Mouse (Mus musculus) neural tube, embryonic 13.5 days (tissue): ENCODE data around the gene Cd300ld3. TPM values are rescaled to one million over a fixed set of nuclear protein-coding genes. Genes with fewer than 3 reads are reported as not detected.
"Not testable (repeated sequence)": the region's sequence is repeated elsewhere in the genome, so short reads cannot be mapped to it uniquely, and the experiment has no call there.

ENCODE experiments used
- ATAC-seq: fragments of 200-750 bp; cut with Nextera tagmentation; 2 replicates; pipeline ENCODE4 v1.8.0; 2017; ENCODE audit warnings: low read depth, mild to moderate bottlenecking, moderate TSS enrichment, moderate library complexity
- H3K27ac ChIP-seq: fragments of 300-500 bp; sonication (generic); replicated peaks from 2 replicates; pipeline ENCODE4 v1.5.1; 2015; ENCODE audit warnings: moderate library complexity, mild to moderate bottlenecking, inconsistent platforms
- H3K27me3 ChIP-seq: fragments of 300-500 bp; sonication (generic); 2 replicates; pipeline ENCODE4 v1.6.1; 2015; ENCODE audit warnings: mild to moderate bottlenecking, inconsistent platforms
- H3K36me3 ChIP-seq: fragments of 300-500 bp; sonication (generic); 2 replicates; pipeline ENCODE4 v1.6.1; 2015; ENCODE audit warnings: mild to moderate bottlenecking, inconsistent platforms
- H3K4me1 ChIP-seq: fragments of 300-500 bp; sonication (generic); replicated peaks from 2 replicates; pipeline ENCODE4 v1.6.1; 2015; ENCODE audit warnings: inconsistent platforms
- H3K4me2 ChIP-seq: fragments of 300-500 bp; sonication (generic); 2 replicates; pipeline ENCODE4 v1.6.1; 2015; ENCODE audit warnings: inconsistent platforms, mild to moderate bottlenecking, moderate library complexity
- H3K4me3 ChIP-seq: fragments of 300-500 bp; sonication (generic); 2 replicates; pipeline ENCODE4 v1.5.1; 2015; ENCODE audit warnings: mild to moderate bottlenecking, inconsistent platforms
- H3K9ac ChIP-seq: fragments of 300-500 bp; sonication (generic); 2 replicates; pipeline ENCODE4 v1.6.1; 2015; ENCODE audit warnings: moderate library complexity, mild to moderate bottlenecking, inconsistent platforms
- H3K9me3 ChIP-seq: fragments of 300-500 bp; sonication (generic); 2 replicates; pipeline ENCODE4 v1.6.1; 2016; ENCODE audit warnings: inconsistent platforms
- WGBS: fragments of 180-500 bp; shearing (Covaris S2); methylation state at CpG from one replicate; pipeline ENCODE4 v1.1.7; 2015; 5-methylcytosine and 5-hydroxymethylcytosine counted together
- polyA plus RNA-seq: library from polyadenylated mRNA; unstranded; fragments of >200 nt; fragmentation: Nextera tagmentation; extraction: Ambion mirVana; gene quantifications from 2 replicates; pipeline ENCODE4 v1.2.1, GENCODE M21; 2015

Gene Cd300ld3
- polyA plus RNA-seq, 1 experiment from 2014 or later = not detected

- no peaks in the 10 kb centered on the region for H3K9me3 ChIP-seq
Measured at GRCm38 (mm10) chr11:115052206-115052605, 4.0 kb upstream of the Cd300ld3 start.

GRCm38 (mm10) chr11:115049282-115049895 lies 1.2 kb upstream of the Cd300ld3 start:
- no peak for ATAC-seq
- Histone ChIP-seq H3K4me3 (no peak overlapping the region), H3K9ac (no peak overlapping the region), H3K4me2 (no peak overlapping the region), H3K9me3 (no peaks in the 10 kb centered on the region), H3K27ac (no peak overlapping the region), H3K36me3 (no peaks in the 10 kb centered on the region), H3K4me1 (no peaks in the 10 kb centered on the region), H3K27me3 (peaks cover 12% of the 10 kb centered on the region)
- 52% methylated on average over 3 of the region's 3 CpGs for WGBS

More at GRCm38 (mm10) chr11:115052206-115052605, 4.0 kb upstream of the Cd300ld3 start:
- Histone ChIP-seq H3K4me3 (no peak overlapping the region), H3K27me3 (peaks cover 12% of the 10 kb centered on the region), H3K4me2 (no peak overlapping the region), H3K27ac (no peak overlapping the region), H3K36me3 (no peaks in the 10 kb centered on the region), H3K9ac (no peak overlapping the region), H3K4me1 (no peaks in the 10 kb centered on the region)
- 5% methylated on average over 9 of the region's 9 CpGs for WGBS
- ATAC-seq = no peak

GRCm38 (mm10) chr11:115037669-115038068 lies 10.5 kb downstream of the Cd300ld3 start, which contains the start of gene Cd300ld5:
Cd300ld5 (minus strand) TSS chr11:115037769.
- not testable (repeated sequence) for ATAC-seq
- WGBS = no CpG with 5 or more reads among the region's 6 CpGs

GRCm38 (mm10) chr11:115026912-115027311 lies 21.3 kb downstream of the Cd300ld3 start, which contains the start of gene Cd300ld4:
Cd300ld4 (minus strand) TSS chr11:115027012.
- H3K36me3 ChIP-seq, H3K4me3 ChIP-seq, H3K4me1 ChIP-seq, H3K4me2 ChIP-seq, H3K9me3 ChIP-seq, H3K27me3 ChIP-seq, H3K27ac ChIP-seq, ATAC-seq, H3K9ac ChIP-seq: not testable (repeated sequence)
- no CpG with 5 or more reads among the region's 6 CpGs for WGBS

More at GRCm38 (mm10) chr11:115037669-115038068, 10.5 kb downstream of the Cd300ld3 start, which contains the start of gene Cd300ld5:
- not testable (repeated sequence) for H3K36me3 ChIP-seq, H3K9me3 ChIP-seq, H3K27ac ChIP-seq, H3K4me2 ChIP-seq, H3K9ac ChIP-seq, H3K4me3 ChIP-seq, H3K27me3 ChIP-seq, H3K4me1 ChIP-seq

GRCm38 (mm10) chr11:115016093-115016492 lies 32.1 kb downstream of the Cd300ld3 start, which contains the start of gene Cd300ld2:
Cd300ld2 (minus strand) TSS chr11:115016193.
- H3K4me3 ChIP-seq, H3K9me3 ChIP-seq, H3K4me2 ChIP-seq, H3K27me3 ChIP-seq, H3K36me3 ChIP-seq, H3K27ac ChIP-seq, H3K9ac ChIP-seq, H3K4me1 ChIP-seq, ATAC-seq: not testable (repeated sequence)
- no CpG with 5 or more reads among the region's 7 CpGs for WGBS

GRCm38 (mm10) chr11:115004070-115004469 lies 44.1 kb downstream of the Cd300ld3 start:
- no peak overlapping the region for H3K9ac ChIP-seq
- no peak for ATAC-seq
- no peaks in the 10 kb centered on the region for H3K9me3 ChIP-seq
- no peak overlapping the region for H3K4me3 ChIP-seq
- 85% methylated on average over 5 of the region's 5 CpGs for WGBS
- no peaks in the 10 kb centered on the region for H3K4me1 ChIP-seq
- no peak overlapping the region for H3K27ac ChIP-seq
- no peak overlapping the region for H3K4me2 ChIP-seq
- no peaks in the 10 kb centered on the region for H3K36me3 ChIP-seq
- H3K27me3 ChIP-seq = no peaks in the 10 kb centered on the region

- Histone ChIP-seq H3K4me1 (no peaks in the 10 kb centered on the region), H3K27me3 (no peaks in the 10 kb centered on the region), H3K36me3 (no peaks in the 10 kb centered on the region), H3K27ac (no peak within 1 kb of the TSS), H3K4me2 (no peak within 1 kb of the TSS), H3K4me3 (no peak within 1 kb of the TSS), H3K9me3 (no peaks in the 10 kb centered on the region), H3K9ac (no peak within 1 kb of the TSS)
- WGBS = 86% methylated on average over 7 of the region's 7 CpGs
- ATAC-seq = no peak
Measured at GRCm38 (mm10) chr11:115001474-115002040, 46.7 kb downstream of the Cd300ld3 start, which contains the start of gene Cd300c2. Cd300c2 (minus strand) TSS chr11:115001880.

Other genes starting within 250 kb of the Cd300ld3 start
- not detected in 2 replicates for gene Gpr142, start 249.5 kb downstream of the Cd300ld3 start, polyA plus RNA-seq
- 14.2 and 15.6 TPM in 2 replicates for gene Gprc5c, start 197.3 kb downstream of the Cd300ld3 start, polyA plus RNA-seq
- gene Cd300a, start 158.4 kb downstream of the Cd300ld3 start, polyA plus RNA-seq = 1.2 and 2.8 TPM in 2 replicates
- 0.14 and 0.15 TPM in 2 replicates for gene Cd300lb, start 114.0 kb downstream of the Cd300ld3 start, polyA plus RNA-seq
- not detected in 2 replicates for gene Cd300c, start 79.3 kb downstream of the Cd300ld3 start, polyA plus RNA-seq
- 0.22 TPM in 1 of 2 replicates, not detected in the other for gene Cd300ld, start 58.5 kb downstream of the Cd300ld3 start, polyA plus RNA-seq
- gene Cd300c2, start 46.5 kb downstream of the Cd300ld3 start, polyA plus RNA-seq = 1.5 and 1.9 TPM in 2 replicates
- gene Cd300ld2, start 32.2 kb downstream of the Cd300ld3 start, polyA plus RNA-seq = not detected in 2 replicates
- gene Cd300ld4, start 21.4 kb downstream of the Cd300ld3 start, polyA plus RNA-seq = not detected in 2 replicates
- gene Cd300ld5, start 10.6 kb downstream of the Cd300ld3 start, polyA plus RNA-seq = not detected in 2 replicates
- not detected in 2 replicates for gene Cd300e, start 13.8 kb upstream of the Cd300ld3 start, polyA plus RNA-seq
- 0.69 and 1.1 TPM in 2 replicates for gene Rab37, start 43.0 kb upstream of the Cd300ld3 start, polyA plus RNA-seq
- 0.14 TPM in 1 of 2 replicates, not detected in the other for gene Cd300lf, start 85.6 kb upstream of the Cd300ld3 start, polyA plus RNA-seq
- 50.6 and 58.1 TPM in 2 replicates for gene Slc9a3r1, start 114.9 kb upstream of the Cd300ld3 start, polyA plus RNA-seq
- gene Tmem104, start 139.1 kb upstream of the Cd300ld3 start, polyA plus RNA-seq = 11.6 and 11.8 TPM in 2 replicates
- gene Nat9, start 139.4 kb upstream of the Cd300ld3 start, polyA plus RNA-seq = 16.3 and 24.1 TPM in 2 replicates
- gene Grin2c, start 218.8 kb upstream of the Cd300ld3 start, polyA plus RNA-seq = 0.55 and 0.57 TPM in 2 replicates
- 19.4 and 20.4 TPM in 2 replicates for gene Fdxr, start 228.6 kb upstream of the Cd300ld3 start, polyA plus RNA-seq
- 0.65 and 1.1 TPM in 2 replicates for gene Fads6, start 249.3 kb upstream of the Cd300ld3 start, polyA plus RNA-seq